Mouse (Mus musculus): ENCODE data around the gene March1.

DNA sequence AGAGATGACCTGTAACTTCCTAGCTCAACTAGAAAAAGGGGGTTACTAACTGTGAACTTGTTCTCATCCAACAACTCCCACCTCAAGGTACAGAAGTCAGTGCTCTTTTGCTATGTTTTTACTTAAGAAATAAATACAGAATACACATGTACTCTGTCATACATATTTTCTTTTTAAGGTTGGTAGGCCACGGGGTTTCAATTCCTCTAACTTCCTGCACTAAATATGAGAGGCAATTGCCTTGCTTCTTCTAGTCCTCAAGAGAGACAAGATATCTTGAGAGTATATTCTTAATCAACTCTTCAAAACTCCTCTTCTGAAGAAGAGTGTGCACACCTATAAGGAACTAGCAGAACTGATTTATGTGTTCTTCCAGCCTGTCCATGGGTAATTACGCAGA lies 797.5 kb downstream of the March1 start:
- no peak for TF ChIP-seq FLI1 (IDR thresholded peaks at IDR 0.05; ENCODE audit: low read length)
- TF ChIP-seq GATA1 (IDR thresholded peaks at IDR 0.05; ENCODE audit: borderline replicate concordance, low read length): no peak

All from megakaryocyte, embryonic 14.5 days (primary cell).